Mouse (Mus musculus) retina, embryonic 14.5 days (tissue): Measurements from ENCODE around the gene Gja3.

Source experiments
- DNase-seq: peaks from one replicate; pipeline ENCODE4 v3.0.0-alpha.2; 2015; ENCODE audit warnings: low spot score

The Gja3 gene

GRCm38 (mm10) chr14:57057563-57058321 lies at the start of gene Gja3:
TSS of gene Gja3 (minus strand) at chr14:57058100.
- DNase-seq = peak; percentile 63

DNA sequence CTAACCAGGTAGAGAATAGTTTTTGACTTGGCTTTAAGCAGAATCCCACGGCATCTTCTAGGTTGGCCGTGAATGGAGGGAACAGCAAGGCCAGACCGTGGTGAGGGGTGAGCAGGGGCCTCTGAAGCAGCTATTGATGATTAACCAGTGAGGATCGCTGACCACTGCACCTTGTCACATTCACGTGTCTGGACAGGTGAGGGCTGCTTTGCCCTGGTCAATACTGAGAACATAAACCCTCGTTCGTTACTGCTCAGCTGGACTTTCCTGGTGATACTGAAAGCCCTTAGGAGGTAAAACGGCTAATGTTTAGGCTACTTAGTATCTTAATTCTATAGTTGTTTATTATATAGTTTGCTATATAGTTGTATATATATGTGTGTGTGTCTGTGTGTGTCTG lies 49.2 kb upstream of the Gja3 start:
- DNase-seq = no peak

GRCm38 (mm10) chr14:57105721-57106120 lies 47.8 kb upstream of the Gja3 start:
- no peak for DNase-seq

- no peak for DNase-seq
These were observed 47.2 kb upstream of the Gja3 start for GRCm38 (mm10) chr14:57105111-57105510.

- DNase-seq = peak; percentile 59
These were observed 46.5 kb upstream of the Gja3 start, which contains the start of gene Gjb2 for GRCm38 (mm10) chr14:57104106-57105023. TSS of gene Gjb2 (minus strand) at chr14:57104702.

GRCm38 (mm10) chr14:57103711-57104105 lies 45.8 kb upstream of the Gja3 start:
- DNase-seq = no peak

DNA sequence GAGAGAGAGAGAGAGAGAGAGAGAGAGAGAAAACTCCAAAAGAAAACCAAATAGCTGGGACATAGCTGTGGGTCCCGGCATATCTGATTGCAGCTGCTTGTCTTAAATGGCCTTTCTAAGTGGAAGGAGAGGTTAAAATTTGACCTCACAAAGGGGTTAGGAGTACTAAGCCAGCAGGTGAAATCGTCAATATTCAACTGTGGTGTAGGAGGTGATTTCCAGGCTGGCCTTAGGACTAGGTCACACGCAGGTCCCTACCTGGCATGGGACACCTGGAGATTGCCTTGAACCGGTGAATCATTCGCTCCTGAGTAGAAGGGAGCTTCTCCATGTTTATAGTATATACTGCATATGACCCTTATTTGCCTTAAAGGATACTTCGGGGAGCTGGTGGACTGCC lies 45.2 kb upstream of the Gja3 start:
- no peak for DNase-seq

DNA sequence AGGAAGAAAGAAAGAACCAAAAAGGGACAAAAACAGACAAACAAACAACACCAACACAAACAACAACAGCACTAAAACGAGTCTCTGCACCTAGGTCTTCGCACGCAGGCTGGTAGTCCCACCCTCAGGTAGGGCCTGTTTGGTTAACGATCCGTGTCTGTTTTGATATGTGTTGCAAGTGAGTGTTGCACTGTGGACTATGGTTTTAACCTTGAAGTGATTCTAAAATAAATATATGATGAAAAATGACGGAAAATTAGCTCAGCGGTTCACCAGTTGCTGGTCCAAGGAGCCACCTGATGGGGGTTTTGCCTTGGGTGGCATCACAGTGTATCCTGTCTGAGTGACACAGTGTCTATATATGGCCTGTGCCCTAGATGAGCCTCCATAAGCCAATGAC lies 43.7 kb upstream of the Gja3 start:
- DNase-seq = no peak

GRCm38 (mm10) chr14:57095855-57096254 lies 38.0 kb upstream of the Gja3 start:
- DNase-seq = no peak

DNA sequence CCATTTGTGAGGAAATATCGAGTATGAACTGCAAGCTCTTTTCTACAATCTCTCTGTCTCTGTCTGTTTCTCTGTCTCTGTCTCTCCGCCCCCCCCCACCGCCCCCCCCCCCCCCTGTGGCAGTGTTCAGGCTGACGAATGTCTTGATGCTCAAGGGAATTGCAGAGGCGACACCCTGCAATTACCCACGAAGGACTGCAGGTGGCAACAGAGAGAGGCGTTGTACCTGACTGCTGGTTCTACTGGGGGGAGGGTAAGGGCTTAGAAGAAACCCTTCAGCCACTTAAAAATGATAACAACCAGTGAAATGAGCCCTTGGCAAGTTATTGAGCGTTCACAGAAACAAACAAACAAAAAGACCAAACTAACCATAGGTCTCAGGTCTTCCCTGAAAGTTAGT lies 35.1 kb upstream of the Gja3 start:
- peak; percentile 73 for DNase-seq

GRCm38 (mm10) chr14:57090001-57090400 lies 32.1 kb upstream of the Gja3 start:
- DNase-seq = no peak

GRCm38 (mm10) chr14:57089107-57089506 lies 31.2 kb upstream of the Gja3 start:
- no peak for DNase-seq

DNA sequence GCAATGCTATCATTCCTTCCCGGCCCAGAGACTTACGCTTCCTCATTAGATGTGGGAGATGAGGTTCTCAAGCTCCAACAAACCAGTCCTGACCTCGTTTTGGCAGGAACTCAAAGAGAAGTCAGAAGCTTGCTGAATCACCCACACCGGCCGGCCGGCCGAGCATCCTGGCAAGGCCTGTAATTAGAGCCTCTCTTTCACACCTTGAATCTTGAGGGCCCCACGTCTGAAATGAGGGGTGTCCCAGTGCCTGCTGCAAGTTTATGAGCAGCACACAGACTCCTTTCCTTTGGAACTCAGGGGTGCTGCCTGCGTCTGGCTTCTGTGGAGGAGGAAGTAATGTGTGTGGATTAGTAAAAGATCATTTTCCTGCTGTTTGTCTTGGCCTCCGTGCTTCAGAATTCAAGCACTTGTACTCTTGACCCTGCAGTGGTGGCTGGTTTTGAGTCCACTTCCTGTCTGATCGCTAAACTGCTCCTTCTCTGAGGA lies 26.3 kb upstream of the Gja3 start:
- no peak for DNase-seq

DNA sequence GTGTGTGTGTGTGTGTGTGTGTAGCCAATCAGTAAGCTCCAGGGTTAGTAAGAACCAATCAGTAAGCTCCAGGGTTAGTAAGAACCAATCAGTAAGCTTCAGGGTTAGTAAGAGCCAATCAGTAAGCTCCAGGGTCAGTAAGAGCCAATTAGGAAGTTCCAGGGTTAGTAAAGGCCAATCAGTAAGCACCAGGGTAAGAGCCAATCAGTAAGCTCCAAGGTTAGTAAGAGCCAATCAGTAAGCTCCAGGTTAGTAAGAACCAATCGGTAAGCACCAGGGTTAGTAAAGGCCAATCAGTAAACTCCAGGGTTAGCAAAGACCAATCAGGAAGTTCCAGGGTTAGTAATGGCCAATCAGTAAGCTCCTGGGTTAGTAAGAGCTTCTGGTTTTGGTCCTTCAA lies 25.0 kb upstream of the Gja3 start:
- DNase-seq = no peak

DNA sequence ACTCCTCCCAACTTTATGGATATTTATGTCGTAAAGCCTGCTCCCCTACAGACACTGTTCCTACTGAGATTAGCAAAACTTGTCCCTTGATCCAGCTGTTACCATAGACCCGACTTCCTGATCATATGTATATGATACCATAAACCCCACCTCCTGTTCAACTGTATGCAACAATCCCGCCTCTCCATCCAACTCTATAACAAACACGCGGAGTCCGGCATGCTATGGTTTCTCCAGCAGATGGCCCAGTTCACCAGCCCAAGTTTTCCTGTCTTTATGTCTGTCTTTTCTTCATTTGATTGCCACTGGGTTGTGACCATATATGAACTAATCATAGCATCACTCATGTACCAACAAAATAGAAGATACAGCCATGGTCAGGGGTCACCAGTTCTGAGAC lies 17.6 kb upstream of the Gja3 start:
- DNase-seq = no peak

DNA sequence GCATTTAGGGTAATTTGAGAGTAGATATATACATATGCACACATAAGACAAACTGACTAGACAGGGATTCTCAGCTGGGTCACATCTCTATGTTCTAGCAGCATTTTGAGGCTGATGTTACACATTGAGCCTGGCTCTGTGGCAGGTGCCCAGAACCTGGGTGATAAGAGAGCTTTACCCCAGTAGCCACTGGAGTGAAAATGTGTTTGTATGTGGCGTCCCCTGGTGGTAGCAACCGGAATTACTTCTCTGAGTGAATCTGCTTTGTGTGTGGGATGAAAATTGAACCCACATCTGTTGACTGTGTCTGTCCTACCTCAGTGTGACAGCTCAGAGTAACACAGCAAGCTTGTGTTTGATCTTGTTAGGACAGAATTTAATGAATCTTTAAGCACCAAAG lies 12.0 kb upstream of the Gja3 start:
- DNase-seq = peak; percentile 66

- no peak for DNase-seq
These were observed 8.2 kb upstream of the Gja3 start for GRCm38 (mm10) chr14:57066053-57066452.

DNA sequence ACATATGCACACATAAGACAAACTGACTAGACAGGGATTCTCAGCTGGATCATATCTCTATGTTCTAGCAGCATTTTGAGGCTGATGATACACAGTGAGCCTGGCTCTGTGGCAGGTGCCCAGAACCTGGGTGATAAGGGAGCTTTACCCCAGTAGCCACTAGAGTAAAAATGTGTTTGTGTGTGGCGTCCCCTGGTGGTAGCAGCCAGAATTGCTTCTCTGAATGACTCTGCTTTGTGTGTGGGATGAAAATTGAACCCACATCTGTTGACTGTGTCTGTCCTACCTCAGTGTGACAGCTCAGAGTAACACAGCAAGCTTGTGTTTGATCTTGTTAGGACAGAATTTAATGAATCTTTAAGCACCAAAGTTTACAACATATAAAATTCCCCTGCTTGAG lies 2.2 kb upstream of the Gja3 start:
- DNase-seq = peak; percentile 86

- DNase-seq = no peak
These were observed 717 bp downstream of the Gja3 start for GRCm38 (mm10) chr14:57057204-57057562.

GRCm38 (mm10) chr14:57052713-57053112 lies 5.2 kb downstream of the Gja3 start:
- no peak for DNase-seq

GRCm38 (mm10) chr14:57043863-57044262 lies 14.0 kb downstream of the Gja3 start:
- DNase-seq = no peak

GRCm38 (mm10) chr14:57041439-57041838 lies 16.5 kb downstream of the Gja3 start:
- DNase-seq = no peak

GRCm38 (mm10) chr14:57034926-57035498 lies 22.9 kb downstream of the Gja3 start:
- DNase-seq = no peak
